Comparison of ENCODE assay signal across 10 mouse cellular contexts in the genomic region with DNA sequence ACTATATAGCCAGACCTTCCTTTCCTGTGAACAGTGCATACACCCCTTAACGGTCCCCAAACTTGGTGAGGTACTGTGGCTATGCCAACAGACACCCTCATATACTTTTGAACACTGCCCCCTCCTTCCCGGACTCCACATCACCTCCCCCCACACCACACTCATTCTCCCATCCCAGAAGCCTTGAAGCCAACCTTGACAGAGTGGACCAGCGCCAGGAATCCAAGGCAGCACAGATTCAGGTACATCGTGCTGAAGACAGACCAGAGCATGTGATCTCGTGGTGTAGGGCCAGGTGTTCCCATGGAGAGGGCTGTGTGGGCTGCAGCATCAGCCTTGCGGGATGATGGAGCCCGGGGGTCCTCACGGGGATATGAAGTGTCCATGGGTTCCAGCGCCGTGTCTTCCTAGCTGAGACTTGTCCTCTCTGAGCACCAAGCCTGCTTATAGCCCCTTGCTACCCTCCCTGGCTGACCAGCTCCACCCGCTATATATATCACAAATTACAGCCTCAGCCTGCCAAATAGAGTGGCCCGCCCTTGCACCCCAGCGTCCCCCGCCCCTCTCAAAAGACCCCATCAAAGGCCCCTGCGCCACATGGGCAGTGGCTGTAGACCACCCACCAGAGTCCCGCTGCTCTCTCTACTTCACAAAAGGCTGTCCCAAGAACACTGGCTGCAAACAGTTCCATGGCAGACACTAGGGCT. TPM values are rescaled to one million over a fixed set of nuclear protein-coding genes. Genes with fewer than 3 reads are reported as not detected.
DNase-seq lines count a peak whose midpoint lies in the region; ATAC-seq lines count a peak whose summit lies in the region.
"Had no signal": no experiment of that assay in that cellular context is flagged by ENCODE, and none has a peak within 500 bp of the region (broad histone marks: within the 10 kb centered on the region; RNA-seq: fewer than 3 reads in every experiment).

Gene Ifitm5, minus strand, starts transcription at position 468 of the 707 bp plus-strand sequence.

- H3K27ac ChIP-seq in hindbrain, embryonic 10.5 days = peak within 1 kb of the TSS; percentile 3
- H3K27ac ChIP-seq in hindbrain, embryonic 11.5 days (ENCODE audit: low read depth, low read length) = no peak within 1 kb of the TSS; the same call in 1 of the 2 replicates
- peak within 1 kb of the TSS; percentile 19 for H3K27ac ChIP-seq in embryonic facial prominence, embryonic 13.5 days
- H3K27ac ChIP-seq: hindbrain, postnatal 0 days had no signal

- H3K9me3 ChIP-seq in hindbrain, embryonic 10.5 days = no peaks in the 10 kb centered on the region
- no peaks in the 10 kb centered on the region for H3K9me3 ChIP-seq in hindbrain, embryonic 11.5 days (ENCODE audit: control insufficient read depth, low read length)
- H3K9me3 ChIP-seq in megakaryocyte, embryonic 14.5 days = no peaks in the 10 kb centered on the region
- no peaks in the 10 kb centered on the region for H3K9me3 ChIP-seq in embryonic facial prominence, embryonic 13.5 days

- ATAC-seq in hindbrain, embryonic 11.5 days (ENCODE audit: low FRiP score) = no peak
- no peak for ATAC-seq in megakaryocyte, adult 5-6 weeks (ENCODE audit: poor library complexity, severe bottlenecking)
- no peak for ATAC-seq in embryonic facial prominence, embryonic 13.5 days (ENCODE audit: insufficient number of reproducible peaks, insufficient read depth, low FRiP score, low TSS enrichment, low read depth)
- ATAC-seq in neutrophil, adult 5-6 weeks (ENCODE audit: extremely low read depth, insufficient number of reproducible peaks, low FRiP score, poor library complexity, severe bottlenecking) = no peak
- ATAC-seq: hindbrain, postnatal 0 days had no signal

- H3K4me2 ChIP-seq in hindbrain, embryonic 11.5 days (replicated peaks; ENCODE audit: low read depth, low read length) = no peak within 1 kb of the TSS
- peak within 1 kb of the TSS; percentile 18; the same call in 1 of the 2 replicates for H3K4me2 ChIP-seq in embryonic facial prominence, embryonic 13.5 days

- H3K4me1 ChIP-seq in hindbrain, embryonic 10.5 days (replicated peaks) = peaks cover 51% of the 10 kb centered on the region
- H3K4me1 ChIP-seq in hindbrain, embryonic 11.5 days (replicated peaks; ENCODE audit: control insufficient read depth, insufficient read depth, low read length) = no peaks in the 10 kb centered on the region; the same call in 1 of the 2 replicates
- peaks cover 100% of the 10 kb centered on the region for H3K4me1 ChIP-seq in megakaryocyte, embryonic 14.5 days
- H3K4me1 ChIP-seq in embryonic facial prominence, embryonic 13.5 days = peaks cover 47% of the 10 kb centered on the region

- DNase-seq in hindbrain, embryonic 10.5 days (ENCODE audit: low spot score) = no peak
- DNase-seq in hindbrain, embryonic 11.5 days (ENCODE audit: low spot score) = no peak
- DNase-seq in urinary bladder, postnatal 10 days (ENCODE audit: low spot score) = no peak
- no peak for DNase-seq in ovary, postnatal 14 days (ENCODE audit: low spot score)
- DNase-seq: cerebellum, adult 2 months had no signal

- H3K36me3 ChIP-seq in hindbrain, embryonic 10.5 days = peaks cover 58% of the 10 kb centered on the region
- H3K36me3 ChIP-seq in hindbrain, embryonic 11.5 days (ENCODE audit: control insufficient read depth, insufficient read depth, low read length) = no peaks in the 10 kb centered on the region
- H3K36me3 ChIP-seq in megakaryocyte, embryonic 14.5 days (replicated peaks; ENCODE audit: low read length) = peaks cover 95% of the 10 kb centered on the region
- peaks cover 68% of the 10 kb centered on the region for H3K36me3 ChIP-seq in embryonic facial prominence, embryonic 13.5 days

- no peak within 1 kb of the TSS for H3K4me3 ChIP-seq in hindbrain, embryonic 10.5 days
- H3K4me3 ChIP-seq in hindbrain, embryonic 11.5 days (ENCODE audit: low read depth, low read length) = no peak within 1 kb of the TSS
- peak within 1 kb of the TSS; percentile 19 for H3K4me3 ChIP-seq in megakaryocyte, embryonic 14.5 days (replicated peaks)
- peak within 1 kb of the TSS; percentile 9; the same call in 1 of the 2 replicates for H3K4me3 ChIP-seq in embryonic facial prominence, embryonic 13.5 days

- H3K9ac ChIP-seq in hindbrain, embryonic 11.5 days (ENCODE audit: low read depth, low read length) = no peak within 1 kb of the TSS
- H3K9ac ChIP-seq in embryonic facial prominence, embryonic 13.5 days = peak within 1 kb of the TSS; percentile 11; the same call in 1 of the 2 replicates

- WGBS in hindbrain, embryonic 10.5 days = 82% methylated on average over 16 of the region's 16 CpGs
- WGBS in hindbrain, embryonic 11.5 days = 88% methylated on average over 16 of the region's 16 CpGs
- 92% methylated on average over 16 of the region's 16 CpGs for WGBS in embryonic facial prominence, embryonic 13.5 days

- H3K27me3 ChIP-seq in hindbrain, embryonic 10.5 days (ENCODE audit: insufficient read depth, poor library complexity, severe bottlenecking) = no peaks in the 10 kb centered on the region
- H3K27me3 ChIP-seq in hindbrain, embryonic 11.5 days (ENCODE audit: control insufficient read depth, insufficient read depth, low read length) = no peaks in the 10 kb centered on the region
- no peaks in the 10 kb centered on the region for H3K27me3 ChIP-seq in megakaryocyte, embryonic 14.5 days (replicated peaks)
- H3K27me3 ChIP-seq in embryonic facial prominence, embryonic 13.5 days = no peaks in the 10 kb centered on the region

RNA-seq across cellular contexts. Expression of gene Ifitm5, which starts in this region (rescaled TPM):
- polyA plus RNA-seq in hindbrain, embryonic 10.5 days (2016; fragmentation: Nextera tagmentation; extraction: Ambion mirVana) = 1.3 and 2.7 TPM in 2 replicates
- 0.27 and 0.54 TPM in 2 replicates for polyA plus RNA-seq in hindbrain, embryonic 11.5 days (2014; fragmentation: Nextera tagmentation; extraction: Ambion mirVana)
- not detected in 2 replicates for polyA plus RNA-seq in megakaryocyte, embryonic 14.5 days (2012; ENCODE audit: insufficient read depth, low replicate concordance)
- total RNA-seq in megakaryocyte, adult 5-6 weeks (2015) = 0.78 and 2.3 TPM in 2 replicates
- total RNA-seq in megakaryocyte, adult 5-6 weeks (2017) = 1.3 TPM in 1 of 2 replicates, not detected in the other
- 32.4 and 56.7 TPM in 2 replicates for polyA plus RNA-seq in embryonic facial prominence, embryonic 13.5 days (2015; fragmentation: Nextera tagmentation; extraction: Ambion mirVana)
- total RNA-seq in neutrophil, adult 5-6 weeks (2017) = 12.8 and 18.0 TPM in 2 replicates
- total RNA-seq: hindbrain, postnatal 0 days had no signal
- polyA plus RNA-seq: cerebellum, adult 2 months; hindbrain, postnatal 0 days had no signal

Comparison
In these comparisons a context has a peak if more than half of its experiments do, and no peak if none do; other contexts are left out.
1. H3K4me3 ChIP-seq: peak in megakaryocyte, embryonic 14.5 days (single experiment) and embryonic facial prominence, embryonic 13.5 days (single experiment); none in hindbrain, embryonic 10.5 days (single experiment) and hindbrain, embryonic 11.5 days (single experiment).